Mouse (Mus musculus): ENCODE results near the gene Cd82.
A peak's percentile ranks its signal among the peaks of the same experiment; 100 is the strongest.

- no peak for TF ChIP-seq POLR2A (IDR thresholded peaks at IDR 0.05; ENCODE audit: borderline replicate concordance, low read depth, low read length)
- peak; percentile 84 for TF ChIP-seq CTCF (IDR thresholded peaks at IDR 0.05; ENCODE audit: low read depth, low read length)
Measured at GRCm38 (mm10) chr2:93475040-93475439, 12.1 kb upstream of the Cd82 start.
